Mouse (Mus musculus): ENCODE data around the gene Zfp316.

Zfp316 gene

GRCm38 (mm10) chr5:143235028-143235693 lies 34.7 kb downstream of the Zfp316 start, which contains the start of gene Zfp12:
Gene Zfp12 (plus strand): TSS chr5:143235163.
- in situ Hi-C loops (cut with MboI, MseI) = no loop called here

GRCm38 (mm10) chr5:143226790-143227189 lies 43.0 kb downstream of the Zfp316 start, which contains the start of gene Spdye4a:
Gene Spdye4a (minus strand): TSS chr5:143226890.
- in situ Hi-C loops (cut with MboI, MseI) = loop anchor here in 1 of 2 experiments (10.0 kb wide), 1 partner anchor 1412 kb away; no protein-coding TSS in a partner anchor

GRCm38 (mm10) chr5:143222287-143222686 lies 47.5 kb downstream of the Zfp316 start:
- in situ Hi-C loops (cut with MboI, MseI) = loop anchor here in 1 of 2 experiments (10.0 kb wide), 1 partner anchor 1407 kb away; no protein-coding TSS in a partner anchor

GRCm38 (mm10) chr5:143220996-143221395 lies 48.8 kb downstream of the Zfp316 start:
- in situ Hi-C loops (cut with MboI, MseI) = loop anchor here in 1 of 2 experiments (10.0 kb wide), 1 partner anchor 1406 kb away; no protein-coding TSS in a partner anchor

GRCm38 (mm10) chr5:143213832-143214231 lies 56.0 kb downstream of the Zfp316 start:
- in situ Hi-C loops (cut with MboI, MseI) = no loop called here

- in situ Hi-C loops (cut with MboI, MseI) = no loop called here
Measured at GRCm38 (mm10) chr5:143205015-143205414, 64.8 kb downstream of the Zfp316 start.
